Mouse (Mus musculus): ENCODE measurements around the gene Pitpnm2.
A peak's percentile ranks its signal among the peaks of the same experiment; 100 is the strongest.
"Not testable (repeated sequence)": the region's sequence is repeated elsewhere in the genome, so short reads cannot be mapped to it uniquely, and the experiment has no call there.

Pitpnm2 gene

DNA sequence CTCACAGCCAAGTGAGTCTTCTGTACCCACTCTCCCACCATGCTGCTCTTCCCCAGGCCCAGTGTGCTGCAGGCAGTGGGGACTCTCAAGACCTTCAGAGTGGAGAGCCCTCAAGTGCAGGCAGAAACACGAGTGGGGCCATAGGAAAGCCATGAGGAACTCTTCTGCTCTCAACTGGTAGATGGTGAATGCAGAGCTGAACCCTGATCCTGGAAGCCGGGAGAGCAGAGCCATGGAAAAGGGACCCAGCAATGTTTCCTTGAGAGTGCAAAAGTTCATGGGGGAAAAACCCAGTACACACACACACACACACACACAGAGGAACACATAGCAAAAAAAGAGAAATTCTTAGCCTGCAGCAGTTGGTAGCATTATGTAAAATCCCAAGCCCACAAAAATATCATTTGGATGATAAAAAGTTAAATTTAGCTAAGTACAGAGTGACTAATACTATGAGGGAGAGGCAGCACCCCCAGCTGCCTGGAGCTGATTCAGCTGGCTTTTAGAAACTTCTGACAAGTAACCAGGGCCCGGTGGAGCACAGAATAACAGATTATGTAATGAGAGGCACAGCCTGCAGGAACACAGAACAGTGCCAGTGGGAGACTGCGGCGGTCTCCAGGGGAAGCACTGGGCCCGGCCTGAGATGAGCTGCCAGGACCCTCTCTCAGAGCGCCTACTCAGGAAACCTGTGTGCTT, 28.4 kb downstream of the Pitpnm2 start:
- peak; percentile 80 for DNase-seq (ENCODE audit: low spot score)

DNA sequence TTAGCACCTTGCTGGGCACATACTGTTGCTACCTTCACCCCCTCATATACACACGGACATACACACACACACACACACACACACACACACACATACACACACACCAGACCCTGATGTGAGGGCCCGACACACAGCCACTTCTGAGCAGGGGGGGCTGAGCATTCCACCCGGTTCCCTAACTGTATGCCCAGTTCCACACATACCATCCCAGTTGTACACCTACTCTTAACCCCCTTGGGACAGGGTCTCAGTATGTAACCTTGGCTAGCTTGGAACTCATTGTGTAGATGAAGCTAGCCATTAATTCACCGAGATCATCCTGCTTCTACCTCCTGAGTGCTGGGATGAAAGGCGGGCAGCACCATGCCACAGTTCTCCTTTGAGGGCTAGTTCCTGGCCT, 29.0 kb downstream of the Pitpnm2 start:
- DNase-seq (ENCODE audit: low spot score) = no peak

DNA sequence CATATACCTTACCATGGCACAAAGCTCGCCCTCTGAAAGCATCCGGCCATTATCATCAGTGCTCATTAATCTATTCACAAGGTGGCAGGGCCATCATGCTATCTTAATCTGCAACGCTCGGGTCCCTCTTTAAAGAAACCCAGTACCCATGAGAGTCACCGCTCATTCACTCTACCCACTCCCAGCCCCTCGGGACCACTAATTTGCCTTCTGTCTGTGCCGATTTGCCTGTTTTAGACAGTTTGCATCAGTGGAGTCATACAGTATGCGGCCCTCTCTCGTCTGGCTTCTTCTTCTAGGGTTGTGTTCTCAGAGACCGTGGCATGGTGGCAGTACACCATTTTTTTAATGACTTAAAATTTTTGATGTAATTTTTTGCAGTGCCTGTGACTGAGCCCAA, 30.1 kb downstream of the Pitpnm2 start:
- no peak for DNase-seq (ENCODE audit: low spot score)

DNA sequence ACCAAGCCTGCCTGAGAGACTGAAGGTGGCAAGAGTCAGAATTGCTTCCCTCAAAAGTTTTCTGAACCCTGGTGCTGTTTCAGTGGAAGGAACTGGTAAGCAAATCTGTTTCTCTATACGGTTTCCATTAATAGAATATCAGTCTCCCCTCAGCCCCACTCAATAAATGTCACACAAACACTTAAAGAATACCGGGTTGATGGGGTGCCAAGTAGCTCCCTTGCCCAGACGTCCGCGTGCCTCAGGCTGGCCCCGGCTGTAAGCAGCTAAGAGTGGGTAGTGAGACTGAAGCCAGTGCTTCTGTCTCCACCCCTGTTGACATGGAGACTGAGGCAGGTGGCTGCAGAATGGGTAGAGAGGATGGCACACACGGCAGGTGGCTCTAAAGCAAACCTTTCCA, 30.6 kb downstream of the Pitpnm2 start:
- DNase-seq (ENCODE audit: low spot score) = no peak

DNA sequence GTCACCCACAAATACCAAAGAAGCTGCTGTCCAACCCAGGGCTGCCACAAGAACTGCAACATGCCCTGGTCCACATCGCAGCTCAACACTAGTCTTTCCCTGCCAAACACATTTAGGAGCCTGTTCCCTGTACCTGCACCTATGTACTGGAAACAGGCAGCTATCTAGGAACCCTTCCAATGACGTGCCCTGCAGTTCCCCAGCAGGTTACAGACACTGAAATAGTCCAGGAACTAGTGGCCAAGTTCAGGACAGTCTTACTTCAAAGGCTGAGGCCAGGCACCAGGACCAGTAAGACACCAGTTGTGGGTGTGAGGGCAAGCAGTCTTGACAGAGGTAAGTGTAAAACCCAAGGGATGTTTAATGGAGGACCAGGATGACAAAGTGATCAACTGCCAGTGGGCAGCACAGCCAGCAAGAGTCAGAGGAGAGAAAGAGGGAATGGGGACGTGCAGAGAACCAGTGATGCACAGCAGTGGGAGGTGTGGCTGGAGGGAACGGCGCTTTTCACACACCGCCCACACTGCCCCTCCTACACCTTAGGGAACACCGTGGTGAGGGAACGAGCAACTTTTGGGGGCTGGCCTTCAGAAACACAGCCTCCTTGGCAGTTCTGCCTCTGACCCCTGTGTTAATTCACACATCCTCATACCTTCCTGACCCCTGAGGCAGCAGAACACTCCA, 31.9 kb downstream of the Pitpnm2 start:
- DNase-seq (ENCODE audit: low spot score) = no peak

DNA sequence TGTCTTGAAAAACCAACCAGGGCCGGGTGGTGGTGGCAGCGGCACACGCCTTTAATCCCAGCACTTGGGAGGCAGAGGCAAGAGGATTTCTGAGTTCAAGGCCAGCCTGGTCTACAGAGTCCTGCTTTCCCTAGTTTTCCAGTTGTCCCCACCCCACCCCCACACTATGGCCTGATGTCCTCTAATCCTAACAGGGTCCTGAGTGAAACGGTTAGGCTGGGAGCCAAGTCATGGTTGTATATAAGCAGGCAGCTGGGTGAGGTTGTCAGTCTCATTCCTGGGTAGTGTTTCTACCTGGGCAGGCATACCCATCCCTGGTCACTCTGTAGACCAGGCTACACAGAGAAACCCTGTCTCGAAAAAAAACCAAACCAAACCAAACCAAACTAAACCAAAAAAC, 32.5 kb downstream of the Pitpnm2 start:
- DNase-seq (ENCODE audit: low spot score) = not testable (repeated sequence)

DNA sequence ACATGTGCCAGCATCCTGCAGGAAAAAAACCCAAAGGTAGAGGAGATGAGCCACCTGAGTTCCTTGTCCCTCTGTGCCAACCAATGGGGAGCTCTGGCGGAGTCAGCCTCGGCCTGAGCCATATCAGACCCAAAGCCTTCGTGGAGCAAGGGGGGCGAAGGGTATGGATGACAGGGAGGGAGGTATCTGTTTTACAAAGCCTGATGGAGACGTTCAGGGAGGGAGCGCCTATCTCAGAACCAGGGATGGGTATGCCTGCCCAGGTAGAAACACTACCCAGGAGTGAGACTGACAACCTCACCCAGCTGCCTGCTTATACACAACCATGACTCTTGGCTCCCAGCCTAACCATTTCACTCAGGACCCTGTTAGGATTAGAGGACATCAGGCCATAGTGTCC, 33.2 kb downstream of the Pitpnm2 start:
- DNase-seq (ENCODE audit: low spot score) = no peak

DNA sequence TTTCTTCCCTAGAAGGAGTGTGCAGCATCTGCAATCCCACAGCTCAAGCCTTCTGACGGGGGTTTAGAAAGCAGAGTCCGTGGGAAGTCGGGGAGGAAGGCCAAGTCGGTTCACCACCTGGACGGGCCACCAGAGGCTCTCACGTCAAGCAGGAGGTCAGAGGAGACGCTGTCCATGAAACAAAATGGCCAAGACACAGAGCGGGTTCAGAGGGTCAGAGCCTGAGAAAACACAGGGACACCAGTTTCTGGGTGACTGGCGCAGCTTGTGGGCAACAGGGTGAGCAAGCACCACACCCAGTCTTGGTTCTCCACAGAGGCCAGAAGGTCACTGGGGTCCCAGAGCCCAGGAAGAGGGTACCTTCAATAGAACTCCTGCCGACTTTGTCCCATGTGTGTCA, 33.9 kb downstream of the Pitpnm2 start:
- no peak for DNase-seq (ENCODE audit: low spot score)

DNA sequence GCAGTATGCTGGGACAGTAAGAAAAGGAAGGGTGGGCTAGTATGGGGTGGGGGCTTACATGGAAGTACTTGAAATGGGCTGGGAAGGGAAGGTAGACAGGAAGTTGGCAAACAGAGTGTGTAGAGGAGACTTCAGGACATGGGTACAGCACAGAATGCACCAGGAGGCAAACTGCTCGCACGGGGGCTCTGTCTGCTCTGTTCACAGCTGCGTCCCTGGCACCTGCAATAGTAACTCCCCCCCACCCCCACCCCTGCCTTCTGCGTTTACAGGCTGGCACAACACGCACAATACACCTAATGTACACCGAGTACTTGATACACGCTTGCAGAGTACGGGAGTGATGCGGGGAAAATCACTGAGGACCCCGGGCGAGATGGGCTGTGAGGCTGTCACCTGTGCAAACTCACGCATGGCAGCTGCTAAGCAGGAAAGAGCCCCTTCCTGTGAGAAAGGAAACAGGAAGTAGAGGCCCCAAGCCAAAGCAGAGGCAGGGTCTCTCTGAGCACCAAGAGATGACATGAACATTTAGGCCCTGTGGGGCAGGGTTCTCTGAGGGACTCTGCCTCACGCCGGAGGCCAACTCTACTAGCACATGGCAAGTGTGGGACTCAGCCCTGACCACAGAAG, 34.9 kb downstream of the Pitpnm2 start:
- DNase-seq (ENCODE audit: low spot score) = no peak

DNA sequence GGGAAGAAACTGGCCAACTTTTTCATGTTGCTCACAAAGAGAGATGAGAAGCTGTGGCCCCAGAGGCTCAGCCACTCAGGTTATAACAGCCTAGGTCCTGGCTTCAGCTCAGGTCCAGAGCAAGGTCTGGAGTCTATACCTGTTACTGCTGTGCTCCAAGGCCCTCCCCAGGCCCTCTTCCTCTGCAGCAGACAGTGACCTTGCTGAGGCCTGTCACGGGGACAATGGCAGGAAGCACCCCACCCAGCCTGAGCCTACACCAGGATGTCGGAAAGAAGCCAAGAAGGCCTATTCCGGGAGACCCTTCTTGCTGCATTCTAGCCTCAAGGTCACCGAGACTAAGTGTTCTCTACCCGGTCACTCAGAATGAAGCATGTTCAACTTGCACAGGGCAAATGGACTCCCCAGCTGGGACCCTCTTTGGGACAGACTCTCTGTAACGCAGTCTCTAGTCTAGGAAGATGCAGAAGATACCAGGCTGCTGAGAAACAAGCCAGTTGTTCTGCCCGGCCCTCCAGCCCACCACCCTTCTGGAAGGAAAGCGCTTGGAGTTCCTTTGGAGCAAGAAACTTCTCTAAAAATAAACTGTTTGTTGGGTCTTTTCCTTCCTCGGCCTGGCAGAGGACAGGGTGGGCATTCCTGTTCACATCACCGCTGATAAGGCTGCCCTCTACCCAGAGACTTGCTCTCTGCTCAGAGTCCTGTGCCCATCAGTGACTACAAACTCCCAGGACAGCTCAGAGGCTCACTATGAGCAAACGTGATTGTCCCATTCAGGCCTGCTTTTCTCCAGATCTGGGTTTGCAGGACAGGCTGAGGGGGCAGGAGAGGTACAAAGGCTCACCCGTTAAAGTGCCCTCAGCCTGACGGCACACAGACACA, 35.7 kb downstream of the Pitpnm2 start:
- no peak for DNase-seq (ENCODE audit: low spot score)

DNA sequence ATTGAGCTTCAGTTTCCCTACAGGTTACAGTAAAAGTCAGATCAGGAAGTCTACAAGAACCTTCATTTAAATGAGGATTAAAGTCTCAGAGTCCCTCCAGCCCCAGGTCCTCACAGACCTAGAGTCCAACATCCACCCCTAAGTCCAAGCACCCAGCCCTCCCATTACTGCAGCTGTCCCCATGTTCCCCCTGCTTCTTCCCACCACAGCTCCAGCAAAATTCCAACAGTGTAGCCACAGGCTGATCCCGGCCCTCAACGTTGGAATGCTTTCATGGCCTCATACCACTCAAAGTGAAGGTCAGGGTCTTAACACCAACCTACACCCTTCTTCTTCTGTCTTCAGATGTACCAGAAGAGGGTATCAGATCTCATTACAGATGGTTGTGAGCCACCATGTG, 37.9 kb downstream of the Pitpnm2 start:
- DNase-seq (ENCODE audit: low spot score) = no peak

DNA sequence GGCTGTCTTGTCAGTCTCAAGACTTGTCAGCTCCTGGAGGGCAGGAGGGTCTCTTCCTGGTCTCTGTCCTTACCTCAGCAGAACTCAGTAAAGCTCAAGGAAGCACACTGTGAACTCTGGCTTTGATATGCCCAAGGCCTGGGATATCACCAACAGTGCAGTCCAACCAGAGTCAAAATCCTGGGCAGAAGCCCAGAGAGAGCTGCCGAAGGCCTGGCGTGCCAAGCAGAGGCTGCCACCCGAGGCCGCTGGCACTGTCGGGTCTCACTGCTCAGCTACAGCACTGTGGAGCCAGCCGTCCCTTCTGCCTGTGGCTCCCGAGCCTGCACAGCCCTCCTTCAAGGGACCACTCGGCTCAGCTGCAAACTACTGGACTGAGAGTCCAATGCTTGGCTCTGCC, 38.3 kb downstream of the Pitpnm2 start:
- DNase-seq (ENCODE audit: low spot score) = peak; percentile 72

DNA sequence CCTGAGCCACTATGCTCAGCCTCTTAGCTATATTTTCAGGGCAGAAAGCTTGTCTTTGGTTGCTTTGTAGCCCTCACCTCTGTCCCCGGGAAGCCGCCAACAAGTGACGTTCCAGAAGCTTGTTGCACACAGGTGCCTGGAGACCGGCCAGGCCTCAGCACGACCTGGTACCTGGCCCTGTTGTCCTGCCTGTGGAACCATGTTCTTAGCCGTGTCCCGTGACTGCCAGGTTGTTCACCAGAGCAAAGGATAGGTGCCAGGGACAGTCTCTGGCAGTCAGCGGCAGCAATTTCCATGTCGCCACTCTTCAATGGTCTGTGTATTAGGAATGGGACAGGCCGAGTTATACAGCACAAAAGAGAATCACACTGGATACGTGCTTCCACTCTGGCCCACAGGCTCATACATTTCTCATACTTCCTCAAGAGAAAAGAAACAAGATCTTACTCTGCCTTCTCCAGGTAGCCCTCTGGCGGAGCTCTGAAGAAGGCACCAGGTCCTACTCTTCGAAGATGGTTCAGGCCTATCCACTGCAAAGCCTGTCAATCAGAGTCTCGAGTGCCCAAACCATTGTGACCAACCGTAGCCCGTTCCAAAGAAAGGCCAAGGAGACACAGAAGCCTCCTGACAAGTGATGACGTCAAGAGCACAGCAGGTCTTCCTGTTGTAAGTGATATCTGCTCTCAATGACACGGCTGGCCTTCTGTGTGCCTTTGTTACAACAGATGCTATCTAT, 39.1 kb downstream of the Pitpnm2 start:
- DNase-seq (ENCODE audit: low spot score) = no peak

DNA sequence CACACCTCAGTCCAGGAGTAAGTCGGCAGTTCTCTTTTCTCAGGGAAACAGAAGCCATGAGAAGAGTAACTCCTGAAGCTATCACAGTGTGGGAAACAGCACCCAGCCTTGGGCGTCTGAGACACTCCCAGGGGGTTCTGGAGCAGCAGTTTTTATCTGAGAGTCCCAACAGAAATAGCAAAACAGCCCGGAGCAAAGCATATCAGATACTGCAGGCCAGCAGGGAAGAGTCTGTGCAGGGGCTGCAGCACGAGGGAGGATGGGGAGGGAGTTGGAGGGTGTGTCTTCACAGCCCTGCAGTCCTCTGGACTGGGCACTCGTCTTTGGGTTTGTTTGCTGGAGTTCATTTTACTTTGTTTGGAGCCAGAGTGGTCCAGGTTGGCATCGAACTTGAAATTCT, 39.7 kb downstream of the Pitpnm2 start:
- DNase-seq (ENCODE audit: low spot score) = no peak

DNA sequence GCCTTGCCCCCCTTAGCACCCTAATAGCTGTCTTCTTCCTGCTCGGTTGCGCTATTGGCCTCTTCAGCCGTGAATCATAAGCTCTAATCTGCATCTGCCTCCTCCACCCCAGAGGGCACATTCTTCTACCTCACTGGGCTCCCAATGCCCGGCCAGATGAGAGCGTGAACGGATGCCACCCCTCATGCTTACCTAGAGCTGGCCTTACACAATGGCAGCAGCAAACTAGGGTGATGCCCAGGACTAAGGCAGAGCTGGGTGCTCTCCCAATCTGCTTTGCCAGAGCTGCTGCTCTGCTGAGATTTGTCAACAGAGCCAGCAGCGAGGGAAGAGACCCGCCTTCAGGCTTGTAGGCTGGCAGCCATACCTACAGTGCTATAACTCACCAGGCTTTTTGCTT, 41.5 kb downstream of the Pitpnm2 start:
- no peak for DNase-seq (ENCODE audit: low spot score)

DNA sequence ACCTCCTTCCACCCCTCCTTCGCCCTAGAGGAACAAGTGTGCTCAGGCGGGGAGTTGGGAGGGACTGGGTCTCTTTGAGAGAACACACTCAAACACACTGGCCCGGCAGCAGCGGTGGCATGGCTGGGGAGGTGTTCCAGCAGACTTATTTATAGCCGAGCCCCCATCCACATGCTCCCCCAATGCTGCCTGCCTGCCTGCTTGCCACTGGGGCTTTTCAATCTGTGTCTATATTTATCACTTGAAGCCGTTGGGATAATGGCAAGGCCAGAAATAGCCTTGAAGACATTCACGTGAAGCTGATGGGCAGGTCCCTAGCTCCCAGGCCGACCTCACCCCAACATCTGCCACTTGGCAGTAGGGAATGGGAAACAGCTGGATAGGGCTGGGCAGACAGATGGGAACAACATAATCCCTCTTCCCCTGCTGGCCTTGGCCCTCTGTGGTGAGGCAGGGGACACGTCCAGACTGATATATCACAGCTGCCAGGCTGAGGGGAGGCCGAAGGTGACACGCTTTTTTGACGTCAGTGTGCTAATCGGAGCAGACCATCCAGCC, 43.0 kb downstream of the Pitpnm2 start:
- peak; percentile 56 for DNase-seq (ENCODE audit: low spot score)

DNA sequence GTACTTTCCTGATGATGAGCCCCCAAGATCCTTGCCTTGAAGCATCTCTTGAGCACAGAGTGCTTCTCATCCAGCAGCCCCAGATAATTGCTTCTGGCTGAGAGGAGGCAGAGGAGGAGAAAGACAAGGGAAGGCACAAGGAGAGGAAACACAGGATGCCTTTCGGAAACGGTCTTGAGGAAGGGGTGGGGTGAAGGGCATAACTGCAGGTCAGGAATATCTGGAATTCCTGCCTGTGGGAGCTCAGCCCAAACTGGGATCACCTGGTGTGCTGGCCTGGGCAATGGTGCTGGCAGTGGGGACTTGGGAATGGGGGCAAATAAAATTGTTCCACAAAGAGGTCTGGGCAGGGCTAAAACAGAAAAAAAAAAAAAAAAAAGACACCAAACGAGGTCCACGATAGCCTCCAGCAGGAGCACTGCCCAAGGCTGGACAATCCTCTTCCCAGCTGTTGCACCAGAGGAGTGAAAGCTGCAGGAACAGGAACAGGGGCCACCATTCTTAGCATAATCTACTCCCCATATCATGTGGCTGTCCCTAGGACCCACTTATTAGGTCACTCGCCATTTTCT, 43.7 kb downstream of the Pitpnm2 start:
- no peak for DNase-seq (ENCODE audit: low spot score)

DNA sequence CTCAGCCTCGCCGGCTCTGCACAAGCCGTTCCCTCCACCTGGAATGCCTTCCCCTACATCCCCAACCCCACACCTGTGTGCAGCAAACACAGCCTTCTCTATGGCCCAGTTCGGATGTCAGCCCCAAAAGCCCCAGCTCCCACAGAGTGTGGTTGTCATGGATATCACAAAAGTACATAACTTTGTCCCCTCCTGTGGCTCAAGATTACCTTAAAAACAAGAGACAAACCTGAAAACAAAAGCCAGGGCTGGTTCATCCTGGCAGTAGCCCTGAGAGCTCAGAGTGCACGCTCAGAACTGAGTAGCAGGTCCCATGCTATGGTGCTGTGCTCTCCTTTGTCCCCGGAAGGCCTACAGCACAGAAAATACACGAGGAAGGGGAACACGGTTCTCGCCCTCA, 44.3 kb downstream of the Pitpnm2 start:
- DNase-seq (ENCODE audit: low spot score) = no peak

DNA sequence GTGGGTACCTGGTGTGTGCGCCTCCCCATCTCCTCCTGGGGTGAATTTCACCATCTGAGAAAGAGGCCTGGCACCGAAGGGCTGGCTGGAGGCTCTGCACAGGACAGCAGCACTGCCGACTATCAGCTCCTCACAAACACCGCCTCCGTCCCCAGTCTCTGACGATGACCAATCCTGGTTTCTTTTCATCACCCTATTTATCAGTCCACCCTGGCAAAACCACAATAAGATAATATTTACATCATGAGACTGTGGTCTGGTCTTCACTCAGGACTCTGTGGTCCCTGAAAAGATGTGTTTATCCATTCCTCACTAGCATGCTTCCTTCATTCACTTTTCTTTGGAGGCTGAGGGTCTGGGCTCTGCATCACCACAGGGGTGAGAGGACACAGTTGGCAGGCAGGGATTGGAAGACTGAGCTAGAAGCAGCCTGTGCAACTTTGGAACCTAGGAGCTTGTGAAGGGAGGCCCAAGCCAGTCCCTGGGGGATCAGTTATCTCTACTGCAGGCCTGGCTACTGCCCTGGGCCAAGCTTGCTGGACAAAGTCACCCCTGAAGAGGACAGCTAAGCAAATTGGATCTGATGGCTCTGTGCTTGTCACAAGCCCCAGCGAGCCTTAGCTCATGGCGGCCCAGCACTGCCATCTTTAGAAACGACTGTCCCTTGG, 45.3 kb downstream of the Pitpnm2 start:
- DNase-seq (ENCODE audit: low spot score) = no peak

DNA sequence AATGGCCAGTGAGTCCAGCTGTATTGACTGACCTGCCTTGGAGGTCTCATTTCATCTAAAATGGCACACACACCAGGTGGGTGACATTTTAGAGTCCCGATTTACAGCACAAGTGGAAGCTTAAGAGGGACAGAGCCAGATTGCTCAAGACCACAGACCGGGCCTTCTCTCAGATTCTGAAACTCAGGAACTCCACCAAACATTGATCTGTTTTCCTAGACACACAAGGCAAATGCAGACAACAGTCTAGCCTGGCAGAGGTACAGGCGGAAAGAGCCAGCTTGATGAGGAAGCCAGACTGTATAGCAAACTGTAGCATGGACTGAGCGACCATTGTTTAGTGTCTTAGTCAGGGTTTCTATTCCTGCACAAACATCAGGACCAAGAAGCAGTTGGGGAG, 46.3 kb downstream of the Pitpnm2 start:
- DNase-seq (ENCODE audit: low spot score) = no peak

DNA sequence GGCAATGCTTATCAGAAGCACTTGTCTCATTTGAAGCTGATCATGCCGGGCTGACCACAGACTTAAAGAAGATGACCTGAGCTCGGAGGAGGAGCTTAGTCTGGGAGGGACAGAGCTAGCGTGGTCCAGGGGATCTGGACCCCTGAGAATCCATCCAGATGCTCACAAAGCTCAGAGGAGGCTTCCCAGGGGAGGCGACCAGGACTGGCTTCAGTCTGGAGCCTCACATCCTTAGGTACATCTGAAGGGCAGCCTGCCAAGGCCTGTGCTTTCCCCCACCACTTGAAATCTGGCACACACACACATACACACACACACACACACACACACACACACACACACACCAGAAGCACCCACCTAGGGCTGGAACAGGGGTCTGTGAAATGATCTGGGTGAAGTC, 47.5 kb downstream of the Pitpnm2 start:
- DNase-seq (ENCODE audit: low spot score) = no peak

All from testis, postnatal 14 days (tissue).